Mouse (Mus musculus) liver, embryonic 14.5 days (tissue): ENCODE data around the gene C1ql1.

Experiments used
- CTCF ChIP-seq: IDR thresholded peaks from 2 replicates; pipeline ENCODE4 v1.5.1; 2016; ENCODE audit warnings: antibody characterized with exemption, low read depth, control low read depth
- EP300 ChIP-seq: IDR thresholded peaks from 2 replicates; pipeline ENCODE4 v1.6.1; 2016; ENCODE audit warnings: antibody characterized with exemption, low read depth

DNA sequence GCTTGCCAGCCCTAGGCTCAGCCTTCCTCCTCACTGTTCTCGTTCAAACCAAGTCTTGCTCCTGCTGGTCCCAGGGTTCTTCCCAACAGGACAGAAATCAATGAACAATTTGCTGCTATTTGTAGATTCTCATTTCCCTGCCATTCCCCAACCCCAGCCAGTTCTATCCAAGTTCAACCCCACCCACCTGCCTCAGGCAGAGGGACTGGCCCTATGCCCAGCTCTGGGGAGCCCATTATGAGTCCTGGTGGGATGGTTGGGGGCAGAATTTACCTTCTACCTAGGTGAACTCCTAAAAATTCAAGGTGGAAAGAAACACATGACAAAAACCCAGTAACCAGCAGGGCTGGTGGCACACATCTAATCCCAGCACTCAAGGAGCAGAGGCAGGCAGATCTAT is 25.8 kb upstream of the C1ql1 start:
- no peak for TF ChIP-seq CTCF
- no peak for TF ChIP-seq EP300
